Mouse (Mus musculus): ENCODE data around the gene Ugt1a5. TPM values are rescaled to one million over a fixed set of nuclear protein-coding genes. Genes with fewer than 3 reads are reported as not detected.

Gene Ugt1a5
- polyA plus RNA-seq, 1 experiment from 2014 or later, result not detected

- no peak for DNase-seq (ENCODE audit: low spot score)
- Histone ChIP-seq H3K27me3 (replicated peaks; ENCODE audit: control insufficient read depth, insufficient read depth, low read length) (no peaks in the 10 kb centered on the region), H3K27ac (ENCODE audit: low read depth, low read length) (no peak overlapping the region), H3K4me3 (ENCODE audit: low read depth, low read length) (no peak overlapping the region), H3K36me3 (ENCODE audit: control insufficient read depth, insufficient read depth, low read length) (no peaks in the 10 kb centered on the region), H3K4me2 (no peak overlapping the region), H3K9me3 (ENCODE audit: control insufficient read depth, low read length) (peaks cover 95% of the 10 kb centered on the region), H3K9ac (ENCODE audit: low read depth, low read length) (no peak overlapping the region), H3K4me1 (replicated peaks; ENCODE audit: control insufficient read depth, insufficient read depth, low read length) (no peaks in the 10 kb centered on the region)
- no peak for ATAC-seq (replicated peaks; ENCODE audit: low FRiP score)
- 67% methylated on average over 6 of the region's 6 CpGs for WGBS
Measured at GRCm38 (mm10) chr1:88230981-88231802, 65.4 kb downstream of the Ugt1a5 start.

DNA sequence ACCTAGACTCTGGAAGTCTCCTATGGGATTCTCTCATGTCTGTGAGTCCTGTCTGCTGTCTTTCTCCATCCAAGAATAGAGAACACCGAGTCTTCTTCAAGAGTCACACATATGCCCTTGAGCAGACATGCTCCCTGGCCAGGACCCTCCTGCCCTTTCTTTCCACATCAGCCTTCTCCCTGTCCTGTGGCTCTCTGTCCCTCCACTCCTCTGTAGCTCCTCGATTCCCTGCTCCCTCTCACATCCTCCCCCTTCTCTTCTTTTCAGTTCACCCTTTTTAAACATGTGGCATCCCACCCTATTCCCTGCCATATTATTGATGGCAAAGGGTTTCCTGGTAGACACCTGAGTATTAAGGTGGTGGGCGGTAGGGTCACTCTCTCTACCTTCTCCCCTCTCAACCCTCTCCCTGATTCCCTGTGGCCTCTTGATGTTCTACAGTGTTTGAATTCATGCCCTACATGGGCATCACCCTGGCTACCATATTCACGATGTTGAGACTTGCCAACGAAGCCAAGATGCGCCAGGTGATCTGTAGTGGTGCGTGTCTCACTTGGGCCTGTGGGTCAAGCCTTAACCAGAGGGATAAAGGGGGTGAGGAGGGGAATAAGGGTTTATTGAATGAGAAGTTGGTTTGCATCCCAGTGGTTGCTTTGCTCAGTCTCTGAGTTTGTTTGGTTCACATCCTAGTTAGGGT, 66.1 kb downstream of the Ugt1a5 start:
- Histone ChIP-seq H3K27me3 (replicated peaks; ENCODE audit: control insufficient read depth, insufficient read depth, low read length) (no peaks in the 10 kb centered on the region), H3K9ac (ENCODE audit: low read depth, low read length) (no peak overlapping the region), H3K9me3 (ENCODE audit: control insufficient read depth, low read length) (peaks cover 92% of the 10 kb centered on the region), H3K36me3 (ENCODE audit: control insufficient read depth, insufficient read depth, low read length) (no peaks in the 10 kb centered on the region), H3K4me2 (no peak overlapping the region), H3K27ac (ENCODE audit: low read depth, low read length) (no peak overlapping the region), H3K4me1 (replicated peaks; ENCODE audit: control insufficient read depth, insufficient read depth, low read length) (no peaks in the 10 kb centered on the region), H3K4me3 (ENCODE audit: low read depth, low read length) (no peak overlapping the region)
- DNase-seq (ENCODE audit: low spot score) (no peak), ATAC-seq (replicated peaks; ENCODE audit: low FRiP score) (no peak)
- WGBS, result 61% methylated on average over 7 of the region's 7 CpGs

GRCm38 (mm10) chr1:88232664-88233380, 67.0 kb downstream of the Ugt1a5 start:
- no peak for ATAC-seq (replicated peaks; ENCODE audit: low FRiP score)

GRCm38 (mm10) chr1:88233421-88234247, 67.8 kb downstream of the Ugt1a5 start:
- no peak overlapping the region for H3K9ac ChIP-seq (ENCODE audit: low read depth, low read length)
- 65% methylated on average over 14 of the region's 14 CpGs for WGBS
- no peaks in the 10 kb centered on the region for H3K27me3 ChIP-seq (replicated peaks; ENCODE audit: control insufficient read depth, insufficient read depth, low read length)
- H3K4me3 ChIP-seq (ENCODE audit: low read depth, low read length), result no peak overlapping the region
- no peaks in the 10 kb centered on the region for H3K4me1 ChIP-seq (replicated peaks; ENCODE audit: control insufficient read depth, insufficient read depth, low read length)
- DNase-seq (ENCODE audit: low spot score) (no peak), ATAC-seq (replicated peaks; ENCODE audit: low FRiP score) (no peak)
- H3K4me2 ChIP-seq, result no peak overlapping the region
- no peak overlapping the region for H3K27ac ChIP-seq (ENCODE audit: low read depth, low read length)
- no peaks in the 10 kb centered on the region for H3K36me3 ChIP-seq (ENCODE audit: control insufficient read depth, insufficient read depth, low read length)
- H3K9me3 ChIP-seq (ENCODE audit: control insufficient read depth, low read length), result peaks cover 94% of the 10 kb centered on the region

More at GRCm38 (mm10) chr1:88232664-88233380, 67.0 kb downstream of the Ugt1a5 start:
- Histone ChIP-seq H3K4me1 (replicated peaks; ENCODE audit: control insufficient read depth, insufficient read depth, low read length) (no peaks in the 10 kb centered on the region), H3K27ac (ENCODE audit: low read depth, low read length) (no peak overlapping the region), H3K27me3 (replicated peaks; ENCODE audit: control insufficient read depth, insufficient read depth, low read length) (no peaks in the 10 kb centered on the region), H3K9me3 (ENCODE audit: control insufficient read depth, low read length) (peaks cover 94% of the 10 kb centered on the region), H3K36me3 (ENCODE audit: control insufficient read depth, insufficient read depth, low read length) (no peaks in the 10 kb centered on the region), H3K9ac (ENCODE audit: low read depth, low read length) (no peak overlapping the region), H3K4me3 (ENCODE audit: low read depth, low read length) (no peak overlapping the region), H3K4me2 (no peak overlapping the region)
- 48% methylated on average over 3 of the region's 3 CpGs for WGBS
- DNase-seq (ENCODE audit: low spot score), result no peak

DNA sequence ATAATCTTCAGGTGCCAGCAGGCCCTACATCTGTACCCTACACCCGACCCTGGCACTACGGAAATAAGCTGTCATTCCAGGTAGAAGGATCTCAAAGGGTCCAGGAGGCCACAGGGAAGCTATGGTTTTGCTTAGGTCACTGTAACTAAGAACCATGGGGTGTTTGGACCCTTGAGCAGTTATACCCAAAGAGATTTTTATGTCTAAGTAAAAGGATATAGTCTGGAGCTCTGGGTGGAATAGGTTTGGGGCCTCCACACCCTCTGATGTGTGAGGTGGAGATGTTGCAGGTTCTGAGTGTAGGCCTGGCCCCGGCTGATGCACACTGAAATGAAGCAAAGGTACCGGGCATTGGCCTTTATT, 68.4 kb downstream of the Ugt1a5 start:
- Histone ChIP-seq H3K4me3 (ENCODE audit: low read depth, low read length) (no peak overlapping the region), H3K4me2 (no peak overlapping the region), H3K27me3 (replicated peaks; ENCODE audit: control insufficient read depth, insufficient read depth, low read length) (no peaks in the 10 kb centered on the region), H3K27ac (ENCODE audit: low read depth, low read length) (no peak overlapping the region), H3K9me3 (ENCODE audit: control insufficient read depth, low read length) (peaks cover 94% of the 10 kb centered on the region), H3K4me1 (replicated peaks; ENCODE audit: control insufficient read depth, insufficient read depth, low read length) (no peaks in the 10 kb centered on the region), H3K36me3 (ENCODE audit: control insufficient read depth, insufficient read depth, low read length) (no peaks in the 10 kb centered on the region), H3K9ac (ENCODE audit: low read depth, low read length) (no peak overlapping the region)
- DNase-seq (ENCODE audit: low spot score) (no peak), ATAC-seq (replicated peaks; ENCODE audit: low FRiP score) (no peak)
- WGBS, result 60% methylated on average over 4 of the region's 4 CpGs

DNA sequence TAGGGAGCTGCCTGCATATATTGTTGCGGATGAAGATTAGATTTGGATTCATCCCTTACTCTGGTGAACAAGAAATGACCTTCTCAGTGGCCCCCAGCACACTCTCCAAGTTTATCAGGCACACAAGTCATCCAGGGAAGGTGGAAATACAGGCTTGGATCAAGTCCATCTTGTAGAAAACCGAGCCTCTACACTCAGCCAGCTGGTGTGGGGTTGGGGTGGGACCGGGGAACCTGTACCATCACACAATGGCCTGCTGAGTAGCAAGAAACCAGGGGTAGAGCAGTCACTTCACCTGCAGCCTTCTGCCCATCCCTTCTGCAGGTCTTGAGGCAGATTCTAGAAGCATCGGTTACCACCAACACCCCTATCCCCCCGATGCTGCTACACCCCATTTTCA, 68.8 kb downstream of the Ugt1a5 start:
- H3K27ac ChIP-seq (ENCODE audit: low read depth, low read length), result no peak overlapping the region
- DNase-seq (ENCODE audit: low spot score) (no peak), ATAC-seq (replicated peaks; ENCODE audit: low FRiP score) (no peak)
- H3K4me3 ChIP-seq (ENCODE audit: low read depth, low read length), result no peak overlapping the region
- no peak overlapping the region for H3K9ac ChIP-seq (ENCODE audit: low read depth, low read length)
- peaks cover 94% of the 10 kb centered on the region for H3K9me3 ChIP-seq (ENCODE audit: control insufficient read depth, low read length)
- no peaks in the 10 kb centered on the region for H3K27me3 ChIP-seq (replicated peaks; ENCODE audit: control insufficient read depth, insufficient read depth, low read length)
- no peaks in the 10 kb centered on the region for H3K4me1 ChIP-seq (replicated peaks; ENCODE audit: control insufficient read depth, insufficient read depth, low read length)
- no peaks in the 10 kb centered on the region for H3K36me3 ChIP-seq (ENCODE audit: control insufficient read depth, insufficient read depth, low read length)
- no peak overlapping the region for H3K4me2 ChIP-seq
- WGBS, result 39% methylated on average over 5 of the region's 5 CpGs

DNA sequence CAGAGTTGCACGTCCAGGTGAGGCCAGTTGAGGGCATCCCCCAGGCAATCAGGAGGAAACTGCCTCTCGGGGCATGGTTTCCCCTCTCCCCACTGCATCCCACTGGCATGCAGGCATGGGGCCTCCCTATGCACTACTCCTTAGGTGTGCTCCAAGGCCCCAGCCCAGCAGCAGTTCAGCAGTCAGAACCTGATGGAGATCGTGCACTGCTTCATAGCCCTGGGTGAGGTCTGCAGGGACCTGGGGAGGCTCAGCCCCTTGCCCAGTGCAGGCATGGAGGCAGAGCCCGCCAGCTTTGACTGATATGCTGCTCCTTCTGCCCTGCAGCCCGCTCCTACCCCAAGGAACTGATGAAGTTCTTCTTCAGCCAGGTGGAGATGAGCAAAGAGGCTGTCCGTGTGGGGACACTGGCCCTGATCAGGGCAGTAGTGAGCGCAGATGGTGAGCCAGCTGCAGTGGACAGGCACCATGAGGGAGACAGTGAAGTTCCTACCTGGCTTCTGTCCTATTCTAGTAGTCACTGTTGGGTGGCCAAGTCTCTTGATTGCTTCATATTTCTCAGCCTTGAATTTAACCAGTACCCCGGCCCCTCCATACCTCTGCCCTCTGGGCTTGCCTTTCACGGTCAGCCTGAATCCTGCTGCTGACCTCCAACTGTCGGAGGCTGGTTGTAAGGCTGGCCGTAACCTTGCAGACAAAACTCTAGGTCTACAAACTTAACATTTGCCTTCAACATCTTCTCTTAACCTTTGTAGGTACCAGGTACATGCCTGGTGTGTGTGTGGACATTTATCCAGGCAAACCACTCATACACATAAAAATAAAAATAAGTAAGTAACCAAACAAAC, 69.5 kb downstream of the Ugt1a5 start:
- H3K4me1 ChIP-seq (replicated peaks; ENCODE audit: control insufficient read depth, insufficient read depth, low read length), result no peaks in the 10 kb centered on the region
- 56% methylated on average over 11 of the region's 11 CpGs for WGBS
- H3K36me3 ChIP-seq (ENCODE audit: control insufficient read depth, insufficient read depth, low read length), result no peaks in the 10 kb centered on the region
- ATAC-seq (replicated peaks; ENCODE audit: low FRiP score) (no peak), DNase-seq (ENCODE audit: low spot score) (no peak)
- no peak overlapping the region for H3K27ac ChIP-seq (ENCODE audit: low read depth, low read length)
- H3K27me3 ChIP-seq (replicated peaks; ENCODE audit: control insufficient read depth, insufficient read depth, low read length), result no peaks in the 10 kb centered on the region
- peaks cover 93% of the 10 kb centered on the region for H3K9me3 ChIP-seq (ENCODE audit: control insufficient read depth, low read length)
- no peak overlapping the region for H3K4me2 ChIP-seq
- no peak overlapping the region for H3K9ac ChIP-seq (ENCODE audit: low read depth, low read length)
- no peak overlapping the region for H3K4me3 ChIP-seq (ENCODE audit: low read depth, low read length)
